Mouse (Mus musculus): ENCODE measurements around the gene Cdh23.

GRCm38 (mm10) chr10:60720461-60720860 lies 24.2 kb upstream of the Cdh23 start:
- TF ChIP-seq CTCF (IDR thresholded peaks at IDR 0.05; ENCODE audit: borderline replicate concordance, extremely low read depth, insufficient read depth, insufficient read length) = no peak
- no peak for TF ChIP-seq POLR2A (IDR thresholded peaks at IDR 0.05; ENCODE audit: borderline replicate concordance, extremely low read depth, insufficient read depth, insufficient read length, poor library complexity, severe bottlenecking)

Measured in brain, embryonic 14.5 days (tissue).